Mouse (Mus musculus): ENCODE data around the gene Defb15. TPM values are rescaled to one million over a fixed set of nuclear protein-coding genes. Genes with fewer than 3 reads are reported as not detected.
"Not testable (repeated sequence)": the region's sequence is repeated elsewhere in the genome, so short reads cannot be mapped to it uniquely, and the experiment has no call there.

Gene Defb15
- polyA plus RNA-seq, 1 experiment from 2014 or later = not detected

DNA sequence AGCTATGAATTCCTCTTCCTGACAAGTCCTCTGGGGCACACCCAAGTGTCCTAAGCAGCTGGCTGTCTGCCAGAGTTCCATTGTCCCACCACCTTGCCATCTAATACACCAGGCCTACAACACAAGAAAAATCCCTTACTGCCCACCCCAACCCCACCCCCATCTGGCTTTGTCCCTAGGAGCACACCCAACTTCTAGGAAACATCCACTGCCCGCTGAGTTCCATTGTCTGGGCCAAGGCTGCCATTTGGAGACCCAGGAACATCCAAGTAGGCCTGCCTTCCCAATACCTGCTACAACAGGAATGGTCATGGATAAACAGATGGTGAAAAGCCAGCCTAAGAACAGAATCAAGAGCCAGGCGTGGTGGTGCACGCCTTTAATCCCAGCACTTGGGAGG is 23.8 kb upstream of the Defb15 start:
- Histone ChIP-seq H3K4me3 (replicated peaks; ENCODE audit: low read depth, low read length) (no peak overlapping the region), H3K4me2 (ENCODE audit: low read length) (no peak overlapping the region), H3K4me1 (replicated peaks; ENCODE audit: insufficient read depth, low read length) (no peaks in the 10 kb centered on the region), H3K36me3 (ENCODE audit: insufficient read depth, low read length) (no peaks in the 10 kb centered on the region), H3K9ac (ENCODE audit: low read depth, low read length) (no peak overlapping the region), H3K27ac (no peak overlapping the region), H3K27me3 (ENCODE audit: insufficient read depth, low read length) (no peaks in the 10 kb centered on the region), H3K9me3 (replicated peaks; ENCODE audit: low read length) (no peaks in the 10 kb centered on the region)
- no peak for ATAC-seq (replicated peaks; ENCODE audit: low FRiP score, low read depth)
- WGBS = 77% methylated on average over 3 of the region's 3 CpGs
- no peak for DNase-seq (ENCODE audit: low spot score)
- no peak for TF ChIP-seq CTCF (IDR thresholded peaks at IDR 0.05; ENCODE audit: low read depth)

DNA sequence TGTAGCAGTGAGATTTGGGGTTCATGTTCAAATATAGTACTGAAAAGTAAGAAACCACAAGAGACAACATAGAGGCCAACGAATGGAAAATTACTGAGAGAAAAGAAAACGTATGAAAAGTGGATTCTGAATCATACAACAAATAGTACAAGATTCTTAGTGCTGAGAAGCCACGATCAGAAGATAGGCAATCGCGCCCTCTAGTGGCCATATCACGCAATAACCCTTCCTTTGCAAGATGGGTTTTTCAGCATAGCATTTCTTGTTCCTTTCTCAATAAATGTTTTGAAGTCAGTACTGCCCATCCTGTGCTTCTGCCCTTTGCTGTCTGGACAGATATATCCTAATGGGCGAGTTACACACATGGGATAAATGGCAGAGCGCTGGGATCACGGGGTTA is 22.8 kb upstream of the Defb15 start:
- no peaks in the 10 kb centered on the region for H3K36me3 ChIP-seq (ENCODE audit: insufficient read depth, low read length)
- no peaks in the 10 kb centered on the region for H3K4me1 ChIP-seq (replicated peaks; ENCODE audit: insufficient read depth, low read length)
- no peak overlapping the region for H3K9ac ChIP-seq (ENCODE audit: low read depth, low read length)
- no peak overlapping the region for H3K27ac ChIP-seq
- no peak overlapping the region for H3K4me3 ChIP-seq (replicated peaks; ENCODE audit: low read depth, low read length)
- DNase-seq (ENCODE audit: low spot score) (peak; percentile 68), ATAC-seq (replicated peaks; ENCODE audit: low FRiP score, low read depth) (no peak)
- WGBS = 6% methylated on average over 9 of the region's 9 CpGs
- no peaks in the 10 kb centered on the region for H3K9me3 ChIP-seq (replicated peaks; ENCODE audit: low read length)
- no peak overlapping the region for H3K4me2 ChIP-seq (ENCODE audit: low read length)
- no peaks in the 10 kb centered on the region for H3K27me3 ChIP-seq (ENCODE audit: insufficient read depth, low read length)
- peak; percentile 86 for TF ChIP-seq CTCF (IDR thresholded peaks at IDR 0.05; ENCODE audit: low read depth)

DNA sequence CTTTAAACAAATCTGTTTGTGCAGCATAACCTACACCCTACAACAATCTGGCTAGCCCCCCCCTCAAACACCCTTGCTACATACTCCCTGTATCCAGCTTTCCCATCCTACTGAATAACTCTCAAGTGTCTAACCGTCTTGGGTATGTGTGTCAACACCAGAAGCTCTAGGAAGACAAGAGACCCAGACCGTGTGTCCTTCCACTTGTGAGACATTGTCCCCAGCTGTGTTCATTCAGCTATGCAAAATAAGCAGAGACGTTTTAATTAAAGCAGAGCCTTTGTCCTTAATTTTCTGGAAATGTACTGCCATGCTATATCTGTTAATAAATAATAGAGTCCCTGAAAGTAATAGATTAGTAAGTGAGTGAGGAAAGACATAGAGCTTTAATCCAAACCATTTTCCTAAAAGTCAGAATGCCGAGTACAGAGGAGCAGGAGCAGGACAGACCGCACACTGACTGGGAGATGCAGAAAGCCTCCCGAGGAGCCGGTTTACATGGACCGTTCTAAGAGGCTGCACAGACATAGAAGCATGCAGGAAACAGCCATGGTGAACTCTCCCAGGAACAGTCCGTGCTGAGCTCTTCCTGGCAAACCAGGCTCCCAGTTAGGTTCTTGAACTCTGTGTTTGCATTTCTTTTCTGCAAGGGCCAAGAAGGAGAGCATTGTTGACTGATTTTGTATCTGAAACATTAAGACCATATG is 15.0 kb upstream of the Defb15 start:
- ATAC-seq (replicated peaks; ENCODE audit: low FRiP score, low read depth) = peak; percentile 40; the same call in 1 of the 2 replicates
- WGBS = 55% methylated on average over 9 of the region's 9 CpGs
- H3K4me1 ChIP-seq (replicated peaks; ENCODE audit: insufficient read depth, low read length) = no peaks in the 10 kb centered on the region
- no peaks in the 10 kb centered on the region for H3K36me3 ChIP-seq (ENCODE audit: insufficient read depth, low read length)
- no peaks in the 10 kb centered on the region for H3K27me3 ChIP-seq (ENCODE audit: insufficient read depth, low read length)
- no peaks in the 10 kb centered on the region for H3K9me3 ChIP-seq (replicated peaks; ENCODE audit: low read length)
- peak overlapping the region; percentile 27; the same call in 1 of the 2 replicates for H3K4me2 ChIP-seq (ENCODE audit: low read length)
- DNase-seq (ENCODE audit: low spot score) = peak; percentile 6
- no peak overlapping the region for H3K4me3 ChIP-seq (replicated peaks; ENCODE audit: low read depth, low read length)
- H3K27ac ChIP-seq = peak overlapping the region; percentile 50
- H3K9ac ChIP-seq (ENCODE audit: low read depth, low read length) = no peak overlapping the region
- TF ChIP-seq CTCF (IDR thresholded peaks at IDR 0.05; ENCODE audit: low read depth) = no peak

DNA sequence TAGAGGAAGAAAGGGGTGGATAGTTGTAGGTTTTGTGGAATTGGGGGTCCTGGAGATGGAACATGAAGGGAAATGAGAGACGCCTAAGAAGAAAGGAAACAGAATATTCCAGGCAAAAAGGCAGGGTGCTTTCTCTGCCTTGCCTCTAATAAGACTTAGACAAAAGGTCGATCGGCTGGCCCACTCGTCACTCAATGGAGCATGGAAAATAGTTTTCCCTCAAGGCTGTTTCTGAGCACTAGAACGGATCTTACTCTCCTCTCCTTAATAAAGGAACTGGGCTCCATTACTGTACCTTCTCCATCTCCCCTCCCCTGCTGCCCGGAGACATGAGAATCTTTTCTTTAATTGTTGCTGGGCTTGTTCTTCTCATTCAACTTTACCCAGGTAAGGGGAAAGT is 14.0 kb upstream of the Defb15 start, which contains the start of gene Defb13:
TSS of gene Defb13 (plus strand) at position 301 of the 400 bp plus-strand sequence.
- no peaks in the 10 kb centered on the region for H3K4me1 ChIP-seq (replicated peaks; ENCODE audit: insufficient read depth, low read length)
- H3K27ac ChIP-seq = peak within 1 kb of the TSS; percentile 50
- no peak for DNase-seq (ENCODE audit: low spot score)
- no peaks in the 10 kb centered on the region for H3K27me3 ChIP-seq (ENCODE audit: insufficient read depth, low read length)
- H3K4me3 ChIP-seq (replicated peaks; ENCODE audit: low read depth, low read length) = no peak within 1 kb of the TSS
- H3K36me3 ChIP-seq (ENCODE audit: insufficient read depth, low read length) = no peaks in the 10 kb centered on the region
- no peak within 1 kb of the TSS for H3K9ac ChIP-seq (ENCODE audit: low read depth, low read length)
- no peak for ATAC-seq (replicated peaks; ENCODE audit: low FRiP score, low read depth)
- WGBS = 73% methylated on average over 6 of the region's 6 CpGs
- no peak for TF ChIP-seq CTCF (IDR thresholded peaks at IDR 0.05; ENCODE audit: low read depth)
- no peaks in the 10 kb centered on the region for H3K9me3 ChIP-seq (replicated peaks; ENCODE audit: low read length)
- peak within 1 kb of the TSS; percentile 27; the same call in 1 of the 2 replicates for H3K4me2 ChIP-seq (ENCODE audit: low read length)

DNA sequence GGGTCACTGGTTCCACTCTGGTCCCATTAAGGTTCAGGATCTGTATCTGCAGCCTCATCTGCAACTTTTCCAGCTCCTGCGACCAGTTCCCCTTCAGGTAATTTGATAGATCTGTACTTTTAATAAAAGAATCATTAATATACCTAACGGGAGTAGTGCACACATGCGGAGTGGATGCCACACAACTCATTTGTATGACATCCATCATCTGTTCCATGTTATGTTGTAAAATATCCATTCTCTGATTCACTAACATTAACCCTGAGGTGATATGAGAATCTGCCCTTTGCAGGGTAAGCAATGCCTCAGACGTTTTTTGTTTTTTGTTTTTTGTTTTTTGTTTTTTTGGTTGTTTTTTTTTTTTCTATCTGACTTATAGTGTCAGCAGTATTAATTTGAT is 5.5 kb upstream of the Defb15 start, which contains the start of gene Defb35:
TSS of gene Defb35 (plus strand) at position 301 of the 400 bp plus-strand sequence.
- not testable (repeated sequence) for H3K4me2 ChIP-seq (ENCODE audit: low read length); H3K9ac ChIP-seq (ENCODE audit: low read depth, low read length); H3K4me3 ChIP-seq (replicated peaks; ENCODE audit: low read depth, low read length); H3K27me3 ChIP-seq (ENCODE audit: insufficient read depth, low read length); H3K9me3 ChIP-seq (replicated peaks; ENCODE audit: low read length); ATAC-seq (replicated peaks; ENCODE audit: low FRiP score, low read depth); H3K27ac ChIP-seq; H3K4me1 ChIP-seq (replicated peaks; ENCODE audit: insufficient read depth, low read length); DNase-seq (ENCODE audit: low spot score); H3K36me3 ChIP-seq (ENCODE audit: insufficient read depth, low read length)
- 83% methylated on average over 4 of the region's 4 CpGs for WGBS

DNA sequence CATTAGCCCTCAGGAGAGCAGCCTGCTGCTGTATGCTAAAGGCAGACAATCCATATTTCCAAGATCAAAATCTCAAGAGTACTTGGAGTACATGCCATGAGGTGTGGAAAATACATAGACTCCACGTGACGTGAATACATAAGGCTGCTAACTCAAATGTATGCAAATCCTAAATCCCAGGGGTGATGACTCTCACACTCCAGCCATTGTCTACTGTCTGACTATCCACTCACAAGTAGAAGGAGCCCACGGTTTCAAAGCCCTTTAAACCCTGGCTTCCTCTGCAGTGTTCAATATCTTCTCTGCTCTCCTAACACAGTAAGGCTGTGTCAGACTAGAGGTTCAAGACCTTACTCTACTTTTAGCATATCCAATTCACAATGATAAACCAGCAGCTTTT is 1.8 kb downstream of the Defb15 start:
- 93% methylated on average over 3 of the region's 3 CpGs for WGBS
- not testable (repeated sequence) for H3K4me3 ChIP-seq (replicated peaks; ENCODE audit: low read depth, low read length); H3K4me2 ChIP-seq (ENCODE audit: low read length)

More for the DNA sequence above, 1.8 kb downstream of the Defb15 start:
- not testable (repeated sequence) for H3K4me1 ChIP-seq (replicated peaks; ENCODE audit: insufficient read depth, low read length); H3K9ac ChIP-seq (ENCODE audit: low read depth, low read length); H3K27me3 ChIP-seq (ENCODE audit: insufficient read depth, low read length); H3K9me3 ChIP-seq (replicated peaks; ENCODE audit: low read length); DNase-seq (ENCODE audit: low spot score); H3K27ac ChIP-seq; H3K36me3 ChIP-seq (ENCODE audit: insufficient read depth, low read length); ATAC-seq (replicated peaks; ENCODE audit: low FRiP score, low read depth)

Data from kidney, postnatal 0 days (tissue).